ENCODE assay signal across 22 mouse cellular contexts in genomic region chr3:96033046-96033445, GRCm38 (mm10). TPM values are rescaled to one million over a fixed set of nuclear protein-coding genes. Genes with fewer than 3 reads are reported as not detected.
DNase-seq lines count a peak whose midpoint lies in the region; ATAC-seq and TF ChIP-seq lines count a peak whose summit lies in the region.
"Had no signal": no experiment of that assay in that cellular context is flagged by ENCODE, and none has a peak within 500 bp of the region (broad histone marks: within the 10 kb centered on the region; RNA-seq: fewer than 3 reads in every experiment).

No protein-coding gene starts in this region.

- H3K9ac ChIP-seq in embryonic facial prominence, embryonic 12.5 days: no peak overlapping the region
- H3K9ac ChIP-seq in liver, embryonic 12.5 days: no peak overlapping the region
- H3K9ac ChIP-seq: forebrain, embryonic 13.5 days had no signal

- no peak for DNase-seq in embryonic facial prominence, embryonic 10.5 days (ENCODE audit: low spot score)
- no peak for DNase-seq in spleen, adult 2 months (ENCODE audit: low read depth in 1 of 2, low spot score in 2 of 2)
- no peak for DNase-seq in spleen, postnatal 4 days (ENCODE audit: low spot score in 2 of 2)
- DNase-seq in thymus, postnatal 0 days (ENCODE audit: low spot score): peak; percentile 59
- no peak for DNase-seq in yolk sac, embryonic 10.5 days (ENCODE audit: low spot score)
- DNase-seq: adrenal gland, postnatal 36 days; cerebellum, adult 9-10 months; gastrocnemius, postnatal 25 days; heart, postnatal 4 days; kidney, adult 2 months; kidney, postnatal 14 days; liver; lung, adult 18-20 months; right cerebral cortex, postnatal 14 days had no signal

- TF ChIP-seq CTCF in spleen, adult 2 months (IDR thresholded peaks at IDR 0.05; ENCODE audit: extremely low read depth, insufficient read depth, insufficient read length, insufficient replicate concordance): no peak

- WGBS in embryonic facial prominence, embryonic 12.5 days: 79% methylated on average over 4 of the region's 4 CpGs
- WGBS in embryonic facial prominence, embryonic 10.5 days: 85% methylated on average over 4 of the region's 4 CpGs
- WGBS in spleen, adult 2 months: 39% methylated on average over 4 of the region's 4 CpGs
- 58% methylated on average over 4 of the region's 4 CpGs for WGBS in liver, embryonic 12.5 days (ENCODE audit: insufficient replicate concordance)

- no peaks in the 10 kb centered on the region for H3K27me3 ChIP-seq in embryonic facial prominence, embryonic 12.5 days
- H3K27me3 ChIP-seq in embryonic facial prominence, embryonic 10.5 days (replicated peaks; ENCODE audit: low read depth, poor library complexity, severe bottlenecking): no peaks in the 10 kb centered on the region
- no peaks in the 10 kb centered on the region for H3K27me3 ChIP-seq in spleen, adult 2 months (ENCODE audit: control insufficient read depth, insufficient read depth, low read length)
- no peaks in the 10 kb centered on the region for H3K27me3 ChIP-seq in liver, embryonic 12.5 days (replicated peaks)
- H3K27me3 ChIP-seq: forebrain, embryonic 13.5 days had no signal

- H3K9me3 ChIP-seq in embryonic facial prominence, embryonic 12.5 days: no peaks in the 10 kb centered on the region
- no peaks in the 10 kb centered on the region for H3K9me3 ChIP-seq in embryonic facial prominence, embryonic 10.5 days
- H3K9me3 ChIP-seq in liver, embryonic 12.5 days (replicated peaks): no peaks in the 10 kb centered on the region
- H3K9me3 ChIP-seq: forebrain, embryonic 13.5 days had no signal

- H3K36me3 ChIP-seq in embryonic facial prominence, embryonic 12.5 days: 0 out of 2 replicates have a peak, but pooled peaks cover 10% of the 10 kb centered on the region
- H3K36me3 ChIP-seq in embryonic facial prominence, embryonic 10.5 days (replicated peaks): peaks cover 8% of the 10 kb centered on the region; the same call in 1 of the 2 replicates
- no peaks in the 10 kb centered on the region for H3K36me3 ChIP-seq in spleen, adult 2 months (ENCODE audit: control insufficient read depth, insufficient read depth, low read length)
- peaks cover 13% of the 10 kb centered on the region for H3K36me3 ChIP-seq in liver, embryonic 12.5 days

- H3K4me3 ChIP-seq in embryonic facial prominence, embryonic 12.5 days: no peak overlapping the region
- no peak overlapping the region for H3K4me3 ChIP-seq in embryonic facial prominence, embryonic 10.5 days
- H3K4me3 ChIP-seq in spleen, adult 2 months (ENCODE audit: extremely low read depth, insufficient read depth, insufficient read length): no peak overlapping the region
- H3K4me3 ChIP-seq in liver, embryonic 12.5 days: no peak overlapping the region
- H3K4me3 ChIP-seq: forebrain, embryonic 13.5 days had no signal

- TF ChIP-seq POLR2A in spleen, adult 2 months (IDR thresholded peaks at IDR 0.05; ENCODE audit: low read depth, low read length): no peak

- no peaks in the 10 kb centered on the region for H3K4me1 ChIP-seq in embryonic facial prominence, embryonic 12.5 days
- no peaks in the 10 kb centered on the region for H3K4me1 ChIP-seq in embryonic facial prominence, embryonic 10.5 days
- H3K4me1 ChIP-seq in spleen, adult 2 months (ENCODE audit: control insufficient read depth, insufficient read depth, insufficient read length): peaks cover 9% of the 10 kb centered on the region; the same call in 1 of the 2 replicates
- H3K4me1 ChIP-seq in liver, embryonic 12.5 days: no peaks in the 10 kb centered on the region
- H3K4me1 ChIP-seq: forebrain, embryonic 13.5 days had no signal

- no peak overlapping the region for H3K27ac ChIP-seq in embryonic facial prominence, embryonic 12.5 days
- H3K27ac ChIP-seq in embryonic facial prominence, embryonic 10.5 days (replicated peaks): no peak overlapping the region
- H3K27ac ChIP-seq in spleen, adult 2 months (ENCODE audit: insufficient read depth, low read length): 0 out of 2 replicates have a peak overlapping the region, but pooled peaks have one; percentile 51
- H3K27ac ChIP-seq in liver, embryonic 12.5 days: no peak overlapping the region
- H3K27ac ChIP-seq: forebrain, embryonic 13.5 days; hindbrain, postnatal 0 days; stomach, postnatal 0 days had no signal

- 0 out of 2 replicates have a peak, but pooled peaks have one; percentile 22 for ATAC-seq in embryonic facial prominence, embryonic 12.5 days (ENCODE audit: insufficient number of reproducible peaks, insufficient read depth, low FRiP score, low TSS enrichment)
- no peak for ATAC-seq in liver, embryonic 12.5 days
- ATAC-seq in activated CD4-positive, CD25-positive, alpha-beta regulatory T cell, adult 4 months: no peak
- ATAC-seq: forebrain, embryonic 13.5 days; hindbrain, postnatal 0 days; midbrain, embryonic 16.5 days had no signal

- no peak overlapping the region for H3K4me2 ChIP-seq in embryonic facial prominence, embryonic 12.5 days (replicated peaks)
- H3K4me2 ChIP-seq in liver, embryonic 12.5 days: no peak overlapping the region
- H3K4me2 ChIP-seq: forebrain, embryonic 13.5 days; heart, embryonic 11.5 days had no signal

RNA-seq across cellular contexts. Expression of gene Vps45, which starts 25.2 kb away (rescaled TPM):
- polyA plus RNA-seq in embryonic facial prominence, embryonic 12.5 days (2016; fragmentation: Nextera tagmentation; extraction: Ambion mirVana): 43.3 and 43.6 TPM in 2 replicates
- 22.4 and 26.5 TPM in 2 replicates for polyA plus RNA-seq in embryonic facial prominence, embryonic 10.5 days (2016; fragmentation: Nextera tagmentation; extraction: Ambion mirVana)
- polyA plus RNA-seq in spleen, adult 2 months (2012; rRNA removed): 2.0 and 2.5 TPM in 2 replicates
- polyA plus RNA-seq in thymus, postnatal 0 days (2015; fragmentation: Nextera tagmentation; extraction: Ambion mirVana): 58.7 and 61.6 TPM in 2 replicates
- polyA plus RNA-seq in liver, embryonic 12.5 days (2016; fragmentation: Nextera tagmentation; extraction: Ambion mirVana): 17.6 and 18.6 TPM in 2 replicates
- 10 to 100 TPM; 18.8 to 22.7 TPM for polyA plus RNA-seq in activated CD4-positive, CD25-positive, alpha-beta regulatory T cell, adult 4 months (2017; shearing (Covaris generic))

RNA-seq across cellular contexts. Expression of gene Plekho1, which starts 37.2 kb away (rescaled TPM):
- polyA plus RNA-seq in embryonic facial prominence, embryonic 12.5 days (2016; fragmentation: Nextera tagmentation; extraction: Ambion mirVana): 71.9 and 85.9 TPM in 2 replicates
- polyA plus RNA-seq in embryonic facial prominence, embryonic 10.5 days (2016; fragmentation: Nextera tagmentation; extraction: Ambion mirVana): 73.2 and 78.5 TPM in 2 replicates
- 60.1 and 91.7 TPM in 2 replicates for polyA plus RNA-seq in spleen, adult 2 months (2012; rRNA removed)
- polyA plus RNA-seq in thymus, postnatal 0 days (2015; fragmentation: Nextera tagmentation; extraction: Ambion mirVana): 36.8 and 37.0 TPM in 2 replicates
- polyA plus RNA-seq in liver, embryonic 12.5 days (2016; fragmentation: Nextera tagmentation; extraction: Ambion mirVana): 9.4 and 10.4 TPM in 2 replicates
- 10 to 100 TPM in 1 of 2 experiments, 1 to 10 TPM in 1; 7.5 to 12.8 TPM for polyA plus RNA-seq in activated CD4-positive, CD25-positive, alpha-beta regulatory T cell, adult 4 months (2017; shearing (Covaris generic))
